Mouse (Mus musculus) midbrain, embryonic 16.5 days (tissue): Measurements from ENCODE around the gene Tbc1d22a. TPM values are rescaled to one million over a fixed set of nuclear protein-coding genes. Genes with fewer than 3 reads are reported as not detected.

ENCODE experiments used
- ATAC-seq: fragments of 200-750 bp; cut with Nextera tagmentation; 2 replicates; pipeline ENCODE4 v1.8.0; 2017; ENCODE audit warnings: moderate TSS enrichment
- H3K27ac ChIP-seq: fragments of 300-500 bp; sonication (generic); 2 replicates; pipeline ENCODE4 v1.5.1; 2014; ENCODE audit warnings: mild to moderate bottlenecking, low read length, mixed read lengths
- H3K27me3 ChIP-seq: fragments of 300-500 bp; sonication (generic); 2 replicates; pipeline ENCODE4 v1.6.1; 2014; ENCODE audit warnings: low read depth, low read length, mixed read lengths; ENCODE audit not compliant: control insufficient read depth, insufficient read depth
- H3K36me3 ChIP-seq: fragments of 300-500 bp; sonication (generic); 2 replicates; pipeline ENCODE4 v1.6.1; 2014; ENCODE audit warnings: mild to moderate bottlenecking, low read length, moderate library complexity, mixed read lengths; ENCODE audit not compliant: control insufficient read depth, insufficient read depth
- H3K4me1 ChIP-seq: fragments of 300-500 bp; sonication (generic); 2 replicates; pipeline ENCODE4 v1.6.1; 2014; ENCODE audit warnings: mild to moderate bottlenecking, low read length, mixed read lengths; ENCODE audit not compliant: control insufficient read depth, insufficient read depth
- H3K4me2 ChIP-seq: fragments of 300-500 bp; sonication (generic); 2 replicates; pipeline ENCODE4 v1.6.1; 2014; ENCODE audit warnings: mild to moderate bottlenecking, low read length, mixed read lengths
- H3K4me3 ChIP-seq: fragments of 300-500 bp; sonication (generic); 2 replicates; pipeline ENCODE4 v1.5.1; 2014; ENCODE audit warnings: low read depth, mild to moderate bottlenecking, low read length, moderate library complexity, mixed read lengths
- H3K9ac ChIP-seq: fragments of 300-500 bp; sonication (generic); 2 replicates; pipeline ENCODE4 v1.6.1; 2014; ENCODE audit warnings: low read depth, low read length, mixed read lengths
- H3K9me3 ChIP-seq: fragments of 300-500 bp; sonication (generic); replicated peaks from 2 replicates; pipeline ENCODE4 v1.6.1; 2014; ENCODE audit warnings: mild to moderate bottlenecking, low read length, mixed read lengths; ENCODE audit not compliant: control insufficient read depth, poor library complexity, severe bottlenecking
- WGBS: fragments of 180-500 bp; shearing (Covaris S2); extraction: QIAGEN DNeasy Blood & Tissue Kit; methylation state at CpG from one replicate; pipeline ENCODE4 v1.1.7; 2014; 5-methylcytosine and 5-hydroxymethylcytosine counted together
- polyA plus RNA-seq: library from polyadenylated mRNA; unstranded; fragments of >200 nt; fragmentation: Nextera tagmentation; extraction: Ambion mirVana; gene quantifications from 2 replicates; pipeline ENCODE4 v1.2.1, GENCODE M21; 2015

Gene Tbc1d22a
- polyA plus RNA-seq, 1 experiment from 2014 or later = 12.8 TPM

GRCm38 (mm10) chr15:86496209-86496608 lies 281.9 kb downstream of the Tbc1d22a start:
- WGBS = 89% methylated on average over 4 of the region's 4 CpGs
- H3K27ac ChIP-seq = no peak overlapping the region

GRCm38 (mm10) chr15:86496646-86497045 lies 282.4 kb downstream of the Tbc1d22a start:
- H3K27ac ChIP-seq = no peak overlapping the region
- no peak for ATAC-seq
- H3K4me2 ChIP-seq = no peak overlapping the region
- no peaks in the 10 kb centered on the region for H3K36me3 ChIP-seq
- H3K27me3 ChIP-seq = no peaks in the 10 kb centered on the region
- WGBS = 92% methylated on average over 7 of the region's 7 CpGs
- H3K4me1 ChIP-seq = no peaks in the 10 kb centered on the region
- no peak overlapping the region for H3K4me3 ChIP-seq
- H3K9me3 ChIP-seq = no peaks in the 10 kb centered on the region
- H3K9ac ChIP-seq = no peak overlapping the region

More at GRCm38 (mm10) chr15:86496209-86496608, 281.9 kb downstream of the Tbc1d22a start:
- H3K4me3 ChIP-seq = no peak overlapping the region
- no peak overlapping the region for H3K9ac ChIP-seq
- ATAC-seq = no peak
- H3K27me3 ChIP-seq = no peaks in the 10 kb centered on the region
- H3K36me3 ChIP-seq = no peaks in the 10 kb centered on the region
- H3K4me2 ChIP-seq = no peak overlapping the region
- H3K4me1 ChIP-seq = no peaks in the 10 kb centered on the region
- H3K9me3 ChIP-seq = no peaks in the 10 kb centered on the region

DNA sequence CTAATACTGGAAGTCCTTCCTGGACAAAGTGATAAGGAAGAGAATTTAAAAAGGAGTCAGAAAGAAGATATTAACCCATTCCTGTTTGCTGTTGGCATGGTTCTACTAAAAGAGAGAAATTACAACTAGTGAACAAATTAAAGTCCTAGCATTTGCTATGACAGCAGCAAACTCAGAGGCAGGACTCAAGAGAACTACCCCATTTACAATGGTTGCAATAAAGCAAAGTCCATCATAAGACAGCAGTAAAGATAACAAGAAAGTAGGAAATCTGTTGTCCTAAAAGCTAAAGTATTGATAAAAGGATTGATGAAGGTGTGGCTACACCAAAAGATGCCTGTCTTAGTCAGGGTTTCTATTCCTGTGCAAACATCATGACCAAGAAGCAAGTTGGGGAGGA lies 286.3 kb downstream of the Tbc1d22a start:
- H3K4me3 ChIP-seq = no peak overlapping the region
- H3K9me3 ChIP-seq = no peaks in the 10 kb centered on the region
- H3K27ac ChIP-seq = no peak overlapping the region
- no peaks in the 10 kb centered on the region for H3K36me3 ChIP-seq
- H3K4me2 ChIP-seq = no peak overlapping the region
- H3K9ac ChIP-seq = no peak overlapping the region
- no peak for ATAC-seq
- H3K27me3 ChIP-seq = no peaks in the 10 kb centered on the region
- no peaks in the 10 kb centered on the region for H3K4me1 ChIP-seq

DNA sequence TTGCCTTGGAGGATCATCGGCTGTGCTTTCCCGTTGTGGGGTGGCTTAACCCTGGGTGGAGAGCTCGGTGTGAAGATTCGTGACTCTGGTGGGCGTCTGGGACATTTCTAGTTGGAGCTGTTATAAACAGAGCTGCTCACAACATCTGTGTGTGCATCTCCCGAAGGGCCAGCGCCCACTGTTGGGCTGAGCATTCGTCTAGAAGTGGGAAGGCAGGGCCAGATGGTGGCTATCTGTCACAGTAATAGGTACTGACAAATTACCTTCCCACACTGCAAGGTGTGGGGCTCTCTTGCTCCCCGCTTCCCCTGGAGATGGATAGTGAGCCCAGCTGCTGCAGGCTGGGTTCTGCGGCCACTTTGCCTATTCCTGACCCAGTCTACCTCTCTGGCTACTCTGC lies 289.2 kb downstream of the Tbc1d22a start:
- Histone ChIP-seq H3K9ac (no peak overlapping the region), H3K4me1 (peaks cover 3% of the 10 kb centered on the region; the same call in 1 of the 2 replicates), H3K27ac (no peak overlapping the region), H3K9me3 (no peaks in the 10 kb centered on the region), H3K36me3 (no peaks in the 10 kb centered on the region), H3K4me2 (no peak overlapping the region), H3K4me3 (no peak overlapping the region), H3K27me3 (no peaks in the 10 kb centered on the region)
- no peak for ATAC-seq
- 77% methylated on average over 10 of the region's 10 CpGs for WGBS

DNA sequence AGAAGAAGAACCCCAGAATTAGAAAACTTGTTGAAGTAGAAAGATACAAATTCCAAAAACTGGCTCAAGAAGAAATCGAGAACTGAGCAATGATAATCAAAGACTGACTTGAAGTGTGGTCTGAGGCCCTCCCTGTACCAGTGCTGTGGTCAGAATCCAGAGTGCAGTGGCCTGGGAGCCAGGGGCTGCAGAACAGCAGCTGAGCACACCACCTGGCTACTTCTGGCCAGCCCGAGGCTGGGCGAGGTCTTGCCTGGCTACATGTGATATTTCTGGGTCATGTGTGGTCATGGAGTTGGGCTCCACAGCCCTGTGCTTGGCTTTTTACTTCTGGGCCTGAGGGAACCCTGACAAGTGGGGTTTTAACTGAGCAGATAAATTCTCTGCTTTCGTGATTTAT lies 292.4 kb downstream of the Tbc1d22a start:
- 85% methylated on average over 4 of the region's 4 CpGs for WGBS
- Histone ChIP-seq H3K4me3 (no peak overlapping the region), H3K9ac (no peak overlapping the region), H3K9me3 (no peaks in the 10 kb centered on the region), H3K27ac (no peak overlapping the region), H3K27me3 (no peaks in the 10 kb centered on the region), H3K4me1 (peaks cover 16% of the 10 kb centered on the region), H3K36me3 (no peaks in the 10 kb centered on the region), H3K4me2 (no peak overlapping the region)
- no peak for ATAC-seq

DNA sequence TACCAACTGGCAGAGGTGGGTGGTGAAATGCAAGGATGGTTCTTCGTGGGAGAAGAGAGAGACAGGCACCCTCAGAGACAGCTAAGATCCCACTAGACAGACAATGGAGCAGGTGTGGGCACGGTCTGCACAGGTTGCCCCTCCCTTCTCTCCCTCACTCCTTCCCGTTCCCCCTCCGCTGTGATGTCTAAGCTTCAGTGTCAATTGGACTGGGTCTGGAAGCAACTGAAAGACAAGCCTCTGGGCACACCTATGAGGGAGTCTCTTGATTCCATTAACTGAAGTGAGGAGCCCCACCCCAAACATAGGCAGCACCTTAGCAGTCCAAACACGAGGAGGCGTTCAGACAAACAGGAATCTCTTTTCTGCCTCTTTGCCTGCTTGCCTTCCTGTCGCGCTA lies 293.3 kb downstream of the Tbc1d22a start:
- no peak overlapping the region for H3K27ac ChIP-seq
- no peak overlapping the region for H3K4me2 ChIP-seq
- H3K4me1 ChIP-seq = peaks cover 16% of the 10 kb centered on the region
- no peaks in the 10 kb centered on the region for H3K9me3 ChIP-seq
- ATAC-seq = no peak
- no peaks in the 10 kb centered on the region for H3K27me3 ChIP-seq
- 88% methylated on average over 8 of the region's 8 CpGs for WGBS
- no peaks in the 10 kb centered on the region for H3K36me3 ChIP-seq
- H3K9ac ChIP-seq = no peak overlapping the region
- H3K4me3 ChIP-seq = no peak overlapping the region

- Histone ChIP-seq H3K9ac (no peak overlapping the region), H3K4me2 (no peak overlapping the region), H3K9me3 (no peaks in the 10 kb centered on the region), H3K27ac (peak overlapping the region; percentile 37), H3K4me1 (peaks cover 16% of the 10 kb centered on the region), H3K4me3 (no peak overlapping the region), H3K36me3 (no peaks in the 10 kb centered on the region), H3K27me3 (no peaks in the 10 kb centered on the region)
- 62% methylated on average over 7 of the region's 7 CpGs for WGBS
- ATAC-seq = peak; percentile 59
Measured at GRCm38 (mm10) chr15:86508406-86509176, 294.3 kb downstream of the Tbc1d22a start.

DNA sequence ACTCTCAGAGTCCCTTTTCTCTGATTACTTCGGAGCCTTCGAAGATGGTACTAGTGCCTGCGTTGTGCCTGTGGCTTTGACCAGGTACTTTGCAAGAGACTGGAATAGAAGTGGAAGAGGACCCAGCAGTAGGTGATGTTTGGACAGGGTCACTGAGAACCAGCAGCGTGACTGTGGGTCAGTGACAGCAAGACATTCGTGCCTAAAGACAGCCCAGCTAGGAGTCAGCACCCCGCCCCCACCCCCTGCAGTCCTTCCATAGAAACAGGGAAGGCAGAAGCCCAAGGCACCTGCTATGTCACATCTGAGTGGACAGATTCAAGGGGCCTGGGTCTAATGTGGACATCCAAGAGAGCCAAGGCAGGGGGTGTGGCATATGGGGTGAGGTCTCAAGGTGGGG lies 295.3 kb downstream of the Tbc1d22a start:
- Histone ChIP-seq H3K36me3 (no peaks in the 10 kb centered on the region), H3K4me3 (no peak overlapping the region), H3K9ac (no peak overlapping the region), H3K27ac (no peak overlapping the region), H3K27me3 (no peaks in the 10 kb centered on the region), H3K4me2 (no peak overlapping the region), H3K9me3 (no peaks in the 10 kb centered on the region), H3K4me1 (peaks cover 16% of the 10 kb centered on the region)
- WGBS = 76% methylated on average over 6 of the region's 6 CpGs
- ATAC-seq = no peak

DNA sequence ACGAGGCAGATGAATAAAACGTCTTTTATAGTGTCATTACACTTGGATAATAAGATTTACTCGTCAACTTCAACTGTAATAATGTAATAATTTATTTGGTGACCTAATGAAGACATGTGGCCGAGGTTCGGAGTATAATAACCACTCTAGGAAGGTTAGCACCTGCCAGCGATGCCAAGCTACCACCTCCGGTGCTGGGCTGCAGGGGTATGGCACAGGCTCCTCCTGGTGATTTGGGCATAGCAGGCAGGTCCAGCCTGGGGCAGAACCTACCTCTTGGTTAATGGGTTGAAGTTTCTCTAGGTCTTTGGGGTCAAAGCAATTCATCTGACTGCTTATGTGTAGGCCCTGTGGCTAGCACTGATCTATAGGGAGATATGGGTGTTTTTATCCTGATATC lies 296.9 kb downstream of the Tbc1d22a start:
- 81% methylated on average over 7 of the region's 7 CpGs for WGBS
- H3K36me3 ChIP-seq = no peaks in the 10 kb centered on the region
- ATAC-seq = no peak
- no peak overlapping the region for H3K9ac ChIP-seq
- H3K9me3 ChIP-seq = no peaks in the 10 kb centered on the region
- peaks cover 16% of the 10 kb centered on the region for H3K4me1 ChIP-seq
- H3K27ac ChIP-seq = no peak overlapping the region
- H3K4me2 ChIP-seq = no peak overlapping the region
- no peaks in the 10 kb centered on the region for H3K27me3 ChIP-seq
- no peak overlapping the region for H3K4me3 ChIP-seq
